Mouse (Mus musculus) hindbrain, postnatal 0 days (tissue): ENCODE measurements around the gene Man1c1. TPM values are rescaled to one million over a fixed set of nuclear protein-coding genes. Genes with fewer than 3 reads are reported as not detected.

Experiments used
- ATAC-seq: fragments of 200-750 bp; cut with Nextera tagmentation; 2 replicates; pipeline ENCODE4 v1.8.0; 2017; ENCODE audit warnings: mild to moderate bottlenecking, moderate TSS enrichment, moderate library complexity
- DNase-seq: peaks from one replicate; pipeline ENCODE4 v3.0.0-alpha.2; 2015; ENCODE audit warnings: low spot score
- H3K27ac ChIP-seq: fragments of 300-500 bp; sonication (generic); 2 replicates; pipeline ENCODE4 v1.5.1; 2014; ENCODE audit warnings: mild to moderate bottlenecking
- H3K27me3 ChIP-seq: fragments of 300-500 bp; sonication (generic); 2 replicates; pipeline ENCODE4 v1.6.1; 2014; ENCODE audit warnings: low read length, mixed read lengths; ENCODE audit not compliant: insufficient read depth
- H3K36me3 ChIP-seq: fragments of 300-500 bp; sonication (generic); 2 replicates; pipeline ENCODE4 v1.6.1; 2014; ENCODE audit warnings: low read length, mixed read lengths; ENCODE audit not compliant: insufficient read depth
- H3K4me1 ChIP-seq: fragments of 300-500 bp; sonication (generic); 2 replicates; pipeline ENCODE4 v1.6.1; 2014; ENCODE audit warnings: antibody characterized with exemption, low read length, mixed read lengths; ENCODE audit not compliant: insufficient read depth
- H3K4me2 ChIP-seq: fragments of 300-500 bp; sonication (generic); 2 replicates; pipeline ENCODE4 v1.6.1; 2014; ENCODE audit warnings: low read depth, mild to moderate bottlenecking, low read length, moderate library complexity, mixed read lengths
- H3K4me3 ChIP-seq: fragments of 300-500 bp; sonication (generic); 2 replicates; pipeline ENCODE4 v1.5.1; 2014; ENCODE audit warnings: low read length
- H3K9ac ChIP-seq: fragments of 300-500 bp; sonication (generic); replicated peaks from 2 replicates; pipeline ENCODE4 v1.6.1; 2014; ENCODE audit warnings: mild to moderate bottlenecking, low read length, moderate library complexity, mixed read lengths
- H3K9me3 ChIP-seq: fragments of 300-500 bp; sonication (generic); 2 replicates; pipeline ENCODE4 v1.6.1; 2016; ENCODE audit warnings: low read length, mixed read lengths
- CTCF ChIP-seq: IDR thresholded peaks from 2 replicates; pipeline ENCODE4 v1.5.1; 2016; ENCODE audit warnings: antibody characterized with exemption, control low read depth, low read depth
- WGBS: fragments of 180-500 bp; shearing (Covaris S2); extraction: QIAGEN DNeasy Blood & Tissue Kit; methylation state at CpG from one replicate; pipeline ENCODE4 v1.1.7; 2014; 5-methylcytosine and 5-hydroxymethylcytosine counted together
- polyA plus RNA-seq: library from polyadenylated mRNA; unstranded; fragments of >200 nt; fragmentation: Nextera tagmentation; extraction: Ambion mirVana; gene quantifications from 2 replicates; pipeline ENCODE4 v1.2.1, GENCODE M21; 2015
- total RNA-seq: library from RNA; depleted of rRNA; stranded (reverse); fragments of >200 nt; gene quantifications from 2 replicates; pipeline ENCODE4 v1.2.3, GENCODE M21; 2014

Man1c1 gene
- total and polyA plus RNA-seq, 2 experiments from 2014 or later: 7.1 to 40.5 TPM

GRCm38 (mm10) chr4:134645042-134645948 lies 58.8 kb downstream of the Man1c1 start:
- H3K9ac ChIP-seq: no peak overlapping the region
- ATAC-seq: no peak
- DNase-seq: no peak
- TF ChIP-seq CTCF: no peak
- no peak overlapping the region for H3K27ac ChIP-seq
- no peaks in the 10 kb centered on the region for H3K9me3 ChIP-seq
- no peak overlapping the region for H3K4me2 ChIP-seq
- H3K4me3 ChIP-seq: no peak overlapping the region
- 81% methylated on average over 21 of the region's 21 CpGs for WGBS
- H3K36me3 ChIP-seq: no peaks in the 10 kb centered on the region
- H3K4me1 ChIP-seq: no peaks in the 10 kb centered on the region
- no peaks in the 10 kb centered on the region for H3K27me3 ChIP-seq

GRCm38 (mm10) chr4:134644410-134644809 lies 59.7 kb downstream of the Man1c1 start:
- Histone ChIP-seq H3K4me3 (no peak overlapping the region), H3K27ac (no peak overlapping the region), H3K27me3 (no peaks in the 10 kb centered on the region), H3K9ac (no peak overlapping the region), H3K36me3 (no peaks in the 10 kb centered on the region), H3K4me2 (no peak overlapping the region), H3K4me1 (no peaks in the 10 kb centered on the region), H3K9me3 (no peaks in the 10 kb centered on the region)
- WGBS: 88% methylated on average over 6 of the region's 6 CpGs
- no peak for ATAC-seq
- no peak for DNase-seq
- no peak for TF ChIP-seq CTCF

DNA sequence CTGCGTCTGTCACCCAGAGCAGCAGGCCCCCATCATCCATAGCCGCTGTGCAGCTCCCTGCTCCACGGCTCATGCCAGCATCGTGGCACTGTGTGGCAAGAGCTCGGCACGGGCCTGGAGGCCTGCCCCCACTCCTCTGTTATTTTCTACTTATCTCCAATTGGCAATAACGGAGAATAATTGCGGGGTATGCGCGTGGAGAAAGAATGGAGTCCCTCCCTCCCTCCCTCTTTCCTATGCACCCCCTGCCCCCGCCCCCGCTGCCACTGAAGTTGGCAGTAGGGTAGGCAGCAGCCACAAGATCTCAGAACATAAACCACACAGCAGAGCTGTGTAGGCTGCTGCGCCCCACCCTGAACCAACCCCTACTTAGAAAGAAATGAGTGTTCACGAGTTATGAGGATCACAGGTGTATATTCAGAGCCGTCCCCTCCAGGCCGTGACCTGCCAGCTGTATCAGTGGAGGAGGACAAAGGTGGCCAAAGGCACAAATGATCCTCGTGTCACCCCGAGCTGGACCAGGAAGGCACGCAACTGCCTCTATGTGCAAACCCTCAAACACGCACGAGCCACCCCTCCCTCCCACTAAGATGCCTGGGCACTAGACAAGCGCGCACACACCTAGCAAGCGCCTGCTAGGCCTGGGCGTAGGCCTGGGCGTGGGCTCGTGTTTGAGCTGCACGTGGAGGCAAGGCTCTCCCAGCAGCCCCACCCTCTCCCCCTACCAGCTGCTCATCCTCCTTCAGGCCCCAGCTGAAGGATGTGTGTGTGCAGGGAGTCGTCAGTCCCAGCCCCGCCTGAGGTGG lies 62.2 kb downstream of the Man1c1 start:
- no peak; the same call in 1 of the 2 replicates for ATAC-seq

DNA sequence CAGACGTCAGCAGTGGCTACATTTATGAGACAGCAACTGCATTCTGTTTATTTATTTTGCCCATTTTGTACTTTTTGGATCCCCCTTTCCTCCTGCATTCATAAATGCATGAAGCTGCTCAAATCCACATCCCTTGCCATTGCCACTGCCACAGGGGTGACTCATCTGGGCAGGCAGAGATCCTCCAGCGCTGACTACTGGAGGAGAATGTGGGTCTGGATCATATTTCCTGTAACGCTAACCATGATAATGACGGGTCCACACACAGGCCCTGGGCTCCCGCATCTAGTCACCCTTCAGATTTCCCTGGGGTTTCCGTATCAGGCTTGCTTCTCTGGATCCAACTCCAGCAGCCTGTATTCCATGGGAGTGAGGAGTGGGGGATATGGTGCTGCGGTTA lies 64.8 kb downstream of the Man1c1 start:
- WGBS: 89% methylated on average over 7 of the region's 7 CpGs
- TF ChIP-seq CTCF: no peak
- no peak overlapping the region for H3K4me3 ChIP-seq

More for the DNA sequence above, 62.2 kb downstream of the Man1c1 start:
- H3K9ac ChIP-seq: no peak overlapping the region
- no peak for TF ChIP-seq CTCF
- no peaks in the 10 kb centered on the region for H3K36me3 ChIP-seq
- no peaks in the 10 kb centered on the region for H3K9me3 ChIP-seq
- 79% methylated on average over 30 of the region's 30 CpGs for WGBS
- no peak overlapping the region for H3K27ac ChIP-seq
- no peak overlapping the region for H3K4me2 ChIP-seq
- H3K4me3 ChIP-seq: no peak overlapping the region
- DNase-seq: no peak
- H3K27me3 ChIP-seq: no peaks in the 10 kb centered on the region
- H3K4me1 ChIP-seq: no peaks in the 10 kb centered on the region

DNA sequence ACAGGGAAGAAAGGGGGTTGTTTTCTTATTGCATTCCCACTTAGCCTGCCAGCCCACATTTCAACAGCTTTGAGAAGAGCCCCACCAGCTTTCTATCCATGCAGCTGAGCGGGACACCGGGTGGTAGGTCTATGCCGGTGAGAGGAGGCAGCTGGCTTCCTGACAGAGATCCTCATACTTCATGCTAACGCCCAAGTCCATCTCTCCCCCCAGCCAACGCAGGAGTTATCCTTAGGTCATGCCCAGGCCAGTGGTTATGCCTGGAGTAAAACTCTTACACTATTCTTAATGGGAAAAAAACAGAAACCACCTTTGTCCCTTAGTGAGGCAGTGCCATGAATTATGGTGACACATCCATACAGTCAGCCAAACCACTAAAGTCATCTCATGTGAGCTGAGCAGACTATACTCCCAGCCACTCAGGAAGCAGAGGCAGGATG lies 66.0 kb downstream of the Man1c1 start:
- no peaks in the 10 kb centered on the region for H3K27me3 ChIP-seq
- no peaks in the 10 kb centered on the region for H3K36me3 ChIP-seq
- H3K4me3 ChIP-seq: no peak overlapping the region
- no peak overlapping the region for H3K9ac ChIP-seq
- no peak for ATAC-seq
- no peaks in the 10 kb centered on the region for H3K9me3 ChIP-seq
- no peak overlapping the region for H3K4me2 ChIP-seq
- no peak for DNase-seq
- H3K4me1 ChIP-seq: peaks cover 14% of the 10 kb centered on the region; the same call in 1 of the 2 replicates
- no peak for TF ChIP-seq CTCF
- H3K27ac ChIP-seq: no peak overlapping the region
- 61% methylated on average over 5 of the region's 5 CpGs for WGBS

More for the DNA sequence above, 64.8 kb downstream of the Man1c1 start:
- Histone ChIP-seq H3K4me2 (no peak overlapping the region), H3K9ac (no peak overlapping the region), H3K4me1 (0 out of 2 replicates have a peak, but pooled peaks cover 7% of the 10 kb centered on the region), H3K27ac (no peak overlapping the region), H3K27me3 (no peaks in the 10 kb centered on the region), H3K9me3 (no peaks in the 10 kb centered on the region), H3K36me3 (no peaks in the 10 kb centered on the region)
- ATAC-seq (no peak), DNase-seq (no peak)

DNA sequence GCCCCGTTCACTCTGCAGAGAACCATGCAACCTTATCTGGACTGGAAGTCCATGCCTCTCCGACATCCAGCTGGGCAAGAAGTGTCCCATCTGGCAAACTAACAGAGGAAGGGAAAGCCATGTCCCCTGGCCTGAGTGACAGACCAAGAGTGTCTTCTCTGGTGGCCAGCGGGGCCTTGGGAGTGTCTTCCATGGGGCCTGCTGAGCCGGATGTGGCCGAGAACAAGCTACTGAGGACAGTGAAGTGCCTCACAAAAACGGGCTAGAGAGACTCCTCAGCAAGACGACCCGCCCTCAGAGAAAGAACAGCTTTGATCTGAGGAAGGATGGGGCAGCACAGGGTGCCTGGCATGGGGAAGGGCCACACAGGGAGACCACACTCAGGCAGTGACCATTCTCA lies 67.7 kb downstream of the Man1c1 start:
- no peaks in the 10 kb centered on the region for H3K9me3 ChIP-seq
- peak; percentile 37 for ATAC-seq
- no peak overlapping the region for H3K4me2 ChIP-seq
- H3K4me3 ChIP-seq: no peak overlapping the region
- no peak overlapping the region for H3K9ac ChIP-seq
- no peaks in the 10 kb centered on the region for H3K27me3 ChIP-seq
- H3K4me1 ChIP-seq: peaks cover 25% of the 10 kb centered on the region
- no peak for TF ChIP-seq CTCF
- H3K36me3 ChIP-seq: no peaks in the 10 kb centered on the region
- 0 out of 2 replicates have a peak overlapping the region, but pooled peaks have one; percentile 15 for H3K27ac ChIP-seq
- WGBS: 60% methylated on average over 8 of the region's 8 CpGs
- DNase-seq: no peak
